Mouse (Mus musculus) spleen, postnatal 4 days (tissue): ENCODE measurements at regions not wholly inside any gene's neighbourhood (a gene's known extent, or its start where the extent isn't known, plus 50 kb on each side); places are given as distances from the start of the nearest gene placed in this dataset.

Experiments used
- DNase-seq, 2 experiments: peaks; one replicate each; pipeline ENCODE4 v3.0.0; 2022; ENCODE audit warnings: low spot score in 2 of 2

DNA sequence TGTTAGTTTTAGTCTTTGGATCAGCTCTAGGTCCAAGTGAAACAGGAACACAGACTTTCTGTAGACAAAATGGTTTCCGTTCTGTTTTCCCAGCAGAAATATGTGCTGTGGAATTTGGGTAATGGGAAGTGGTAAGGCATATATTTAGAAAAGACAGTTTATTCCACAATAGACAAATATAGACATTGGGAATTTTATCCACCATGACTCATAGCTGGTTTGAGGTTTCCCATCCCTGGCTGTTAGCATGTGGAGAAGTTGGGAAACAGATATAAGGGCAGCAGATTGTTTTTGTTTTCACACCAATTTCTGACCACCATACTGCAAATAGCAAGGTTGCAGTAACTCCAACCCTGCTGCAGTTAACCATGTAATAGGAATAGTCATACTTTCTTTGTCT lies 385.0 kb upstream of the Adam34 start:
- no peak for DNase-seq

DNA sequence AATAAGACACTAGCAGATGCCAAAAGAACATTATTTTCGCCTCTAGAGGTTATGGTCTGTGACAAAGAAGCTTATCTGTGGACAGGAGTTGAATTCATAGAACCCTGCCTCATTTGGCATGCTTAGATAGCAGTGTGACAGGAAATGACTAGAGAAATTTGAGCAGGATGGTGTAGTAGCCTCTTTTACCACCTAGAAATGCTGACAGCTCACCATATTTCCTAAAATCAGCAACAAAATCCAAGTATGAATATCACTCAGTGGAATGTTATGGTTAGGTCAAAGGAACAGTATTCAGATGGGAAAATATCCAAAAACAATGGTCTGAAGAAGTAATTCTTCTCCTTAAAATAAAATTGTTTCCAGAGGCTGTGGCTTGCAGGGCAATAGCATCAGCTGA lies 383.6 kb upstream of the Adam34 start:
- no peak for DNase-seq

DNA sequence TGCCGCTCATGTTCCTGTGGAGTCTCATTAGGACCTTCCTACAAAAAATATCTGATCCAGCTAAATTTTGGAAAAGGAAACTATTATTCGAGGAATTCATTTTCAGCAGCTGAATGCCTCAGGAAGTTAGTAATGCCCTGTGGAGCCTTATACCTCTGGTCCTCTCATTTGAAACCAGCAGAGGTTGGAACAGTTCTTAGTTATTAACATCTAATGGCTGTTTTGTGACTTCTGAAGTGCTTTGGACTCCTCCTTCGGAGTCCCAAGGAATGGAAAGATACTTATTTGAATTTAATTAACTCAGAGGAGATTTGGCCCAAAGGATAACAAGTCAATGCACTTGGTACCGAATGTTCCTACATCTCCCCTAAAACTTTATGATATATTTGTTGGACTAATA lies 372.2 kb upstream of the Adam34 start:
- DNase-seq = no peak

DNA sequence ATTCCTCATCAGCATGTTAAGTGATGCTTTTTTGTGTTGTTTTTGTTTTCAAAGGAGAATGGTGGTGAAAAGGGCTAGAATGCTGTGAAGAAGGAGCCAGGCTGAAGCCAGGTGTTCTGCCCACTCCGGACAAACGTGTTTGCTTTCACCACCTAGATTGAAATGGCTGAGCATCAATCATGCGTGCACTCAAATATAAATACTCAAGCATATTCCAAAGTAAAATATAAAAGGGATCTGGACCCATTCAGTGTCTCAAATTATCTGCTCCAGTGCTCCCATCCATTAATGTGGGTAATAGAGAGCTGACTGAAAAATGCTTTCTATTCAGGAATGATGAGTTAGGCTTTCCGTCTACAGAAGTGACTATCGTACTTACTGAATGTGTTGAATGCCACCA lies 349.0 kb upstream of the Adam34 start:
- DNase-seq = no peak

DNA sequence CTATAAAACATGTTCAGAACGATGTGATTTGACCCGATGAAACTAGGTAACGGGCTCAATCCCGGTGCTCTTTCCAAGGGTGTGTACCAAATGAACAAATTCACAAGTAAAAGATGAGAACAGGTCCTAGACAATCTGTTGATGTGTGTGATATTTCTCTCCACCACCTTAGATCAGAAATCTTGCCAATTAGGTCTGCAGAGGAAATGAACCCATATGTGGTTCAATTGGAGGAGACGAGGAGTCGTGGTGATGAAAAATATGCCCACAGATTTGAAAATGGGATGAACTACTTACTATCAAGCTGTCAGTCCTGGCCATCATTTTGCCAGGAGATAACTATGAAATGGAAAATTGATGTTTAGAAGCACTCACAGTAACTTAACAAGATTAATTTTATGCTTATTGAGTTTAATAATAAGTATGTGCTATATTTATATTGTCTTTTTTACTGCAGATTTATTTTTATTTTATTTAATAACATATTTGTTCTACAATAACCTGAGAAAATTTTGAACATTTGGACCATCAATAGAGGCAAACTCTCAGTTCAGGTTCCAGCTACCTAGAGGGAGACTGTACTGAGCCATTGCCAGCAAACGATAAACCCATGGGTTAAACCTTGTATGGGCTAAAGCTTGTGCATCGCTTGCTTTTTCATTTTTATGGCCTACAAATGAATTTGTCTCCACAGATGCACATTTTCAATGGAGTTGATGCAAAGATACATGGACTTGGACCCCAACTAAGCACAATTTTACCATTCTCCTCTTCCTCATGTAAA lies 332.9 kb upstream of the Adam34 start:
- DNase-seq = no peak

DNA sequence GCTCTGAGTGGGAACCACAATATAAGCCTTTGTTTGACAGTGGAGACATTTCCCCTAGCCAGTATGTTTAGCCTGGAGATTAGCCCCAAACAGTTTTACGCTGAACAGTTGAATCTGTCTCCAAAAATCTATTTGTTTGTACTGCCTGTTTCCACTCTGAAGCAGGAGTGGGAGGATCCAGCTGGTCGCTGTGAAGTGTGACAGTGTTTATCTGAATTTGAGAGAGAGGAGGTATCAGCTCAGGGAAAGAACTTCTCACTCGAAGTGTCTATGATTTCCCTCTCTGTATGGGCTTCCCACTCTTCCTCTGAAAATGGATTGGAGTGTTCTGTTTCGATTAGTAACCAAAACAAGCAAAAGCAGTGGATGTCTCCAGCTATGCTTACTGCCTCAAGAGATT lies 324.4 kb upstream of the Adam34 start:
- DNase-seq = no peak

DNA sequence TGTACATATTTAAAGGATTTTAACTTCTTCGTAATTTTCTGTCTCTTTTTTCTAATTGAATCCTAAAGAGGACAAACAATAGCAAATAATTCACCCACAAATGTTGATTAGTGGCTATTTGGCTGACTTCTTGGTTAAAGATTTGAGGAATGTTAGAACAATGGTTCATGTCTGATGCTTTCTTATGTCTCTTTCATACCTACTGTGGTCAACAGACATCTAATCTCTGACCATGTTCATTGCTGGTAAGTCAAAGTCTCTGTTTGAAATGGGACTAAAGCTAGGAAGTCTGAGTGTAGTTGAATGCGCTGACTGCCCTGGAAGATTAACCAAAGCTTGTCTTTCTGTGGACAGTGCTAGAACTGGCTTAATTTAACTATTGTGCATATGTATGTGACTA lies 321.5 kb upstream of the Adam34 start:
- no peak for DNase-seq

DNA sequence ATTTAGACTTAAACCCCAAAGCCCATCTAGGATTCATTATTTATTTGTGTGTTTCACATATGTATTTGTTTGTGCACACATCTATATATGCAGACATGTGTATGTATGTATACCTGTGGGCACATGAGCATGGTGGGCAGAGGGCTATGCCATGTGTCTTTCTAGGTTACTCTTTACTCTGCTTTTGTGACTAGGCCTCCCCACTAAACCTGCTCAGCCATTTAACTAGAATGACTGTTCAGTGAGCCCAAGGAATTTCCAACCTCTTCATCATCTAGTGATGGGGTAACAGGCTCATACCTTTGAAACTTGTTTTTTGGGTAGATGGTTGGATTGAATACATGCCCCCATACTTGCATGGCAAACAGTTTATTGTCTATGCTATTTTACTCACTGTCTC lies 321.1 kb upstream of the Adam34 start:
- no peak for DNase-seq

DNA sequence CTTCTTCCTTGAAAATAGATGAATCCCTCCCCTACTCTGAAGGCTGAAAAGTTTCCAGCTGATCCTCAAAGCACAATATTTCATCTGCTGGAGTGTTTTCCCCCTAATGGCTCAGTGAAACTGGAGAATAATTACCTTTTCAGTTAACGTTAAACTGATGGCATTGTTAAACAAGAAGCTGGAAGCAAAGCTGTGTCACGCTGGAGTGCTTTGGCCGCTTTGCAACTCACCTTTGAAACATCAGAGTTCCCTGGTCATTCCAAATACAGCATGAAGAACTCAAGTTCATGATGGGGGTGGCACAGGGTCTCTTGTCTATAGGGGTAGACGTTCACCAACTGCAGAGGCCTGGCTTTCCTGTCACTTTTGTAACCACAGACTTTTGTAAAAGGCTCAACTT lies 317.9 kb upstream of the Adam34 start:
- DNase-seq = no peak

DNA sequence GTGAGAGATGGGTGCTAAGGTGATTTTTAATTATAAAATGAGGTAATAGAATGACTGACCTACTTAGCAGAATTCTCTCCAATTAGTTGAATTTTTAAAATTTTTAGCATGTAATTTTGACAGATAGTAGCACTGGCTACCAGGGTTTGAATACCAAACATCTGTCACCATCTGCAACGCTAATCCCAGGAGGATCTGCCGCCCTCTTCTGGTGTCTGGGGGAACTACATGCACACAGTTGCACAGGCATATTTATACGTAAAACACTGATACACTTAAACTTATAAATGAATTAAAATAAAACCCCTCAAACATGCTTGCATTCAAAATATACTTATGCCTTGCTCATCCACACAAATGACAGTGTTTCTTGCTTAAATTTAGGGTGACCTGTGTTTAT lies 316.1 kb upstream of the Adam34 start:
- DNase-seq = peak in 1 of 2 experiments; percentile 63

DNA sequence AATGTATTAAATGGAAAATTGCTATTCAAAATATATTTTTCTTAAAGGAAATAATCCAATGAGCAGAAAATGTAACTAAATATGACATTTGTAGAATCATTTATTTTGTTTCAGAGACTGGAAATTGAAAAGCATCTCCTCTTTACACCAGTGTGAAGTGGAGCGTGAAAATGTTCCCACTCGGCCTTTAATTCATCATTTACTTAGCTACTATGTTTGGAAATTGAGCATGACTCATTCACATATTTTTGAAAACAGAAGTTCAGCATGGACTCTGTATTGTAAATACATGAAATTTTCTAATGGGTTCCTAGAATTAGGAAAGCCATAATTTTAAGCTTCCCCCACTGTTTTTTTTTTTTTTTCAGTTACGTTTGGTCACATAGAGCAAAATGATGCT lies 314.2 kb upstream of the Adam34 start:
- DNase-seq = no peak
